Mouse (Mus musculus) megakaryocyte, adult 5-6 weeks (primary cell): ENCODE measurements at regions not wholly inside any gene's neighbourhood (a gene's known extent, or its start where the extent isn't known, plus 50 kb on each side); places are given as distances from the start of the nearest gene placed in this dataset.

Source experiments
- ATAC-seq: 2 replicates; pipeline ENCODE4 v1.8.0; 2016; ENCODE audit warnings: mild to moderate bottlenecking, inconsistent platforms; ENCODE audit not compliant: poor library complexity, severe bottlenecking

DNA sequence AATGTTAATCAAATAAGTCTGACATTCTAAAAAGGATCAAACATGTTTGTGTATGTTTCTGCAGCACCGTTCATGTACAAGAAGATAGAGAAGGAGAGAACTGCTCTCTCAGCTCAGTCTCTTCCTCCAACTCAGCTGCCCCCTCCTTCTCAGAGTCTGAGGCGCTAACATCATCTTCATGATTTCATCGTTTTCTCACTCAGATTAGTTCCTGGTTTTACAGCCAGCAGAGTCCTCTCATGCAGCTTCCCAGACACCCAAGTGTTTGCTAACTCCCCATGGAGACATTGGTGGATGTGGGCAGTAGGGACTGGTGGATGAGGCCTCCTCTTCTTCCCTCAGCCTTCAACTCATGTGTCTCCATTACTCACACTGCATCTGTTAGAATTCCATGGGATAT is 153.6 kb upstream of the Nrp1 start:
- no peak for ATAC-seq

GRCm38 (mm10) chr8:128207138-128207537 is 151.3 kb upstream of the Nrp1 start:
- no peak for ATAC-seq

DNA sequence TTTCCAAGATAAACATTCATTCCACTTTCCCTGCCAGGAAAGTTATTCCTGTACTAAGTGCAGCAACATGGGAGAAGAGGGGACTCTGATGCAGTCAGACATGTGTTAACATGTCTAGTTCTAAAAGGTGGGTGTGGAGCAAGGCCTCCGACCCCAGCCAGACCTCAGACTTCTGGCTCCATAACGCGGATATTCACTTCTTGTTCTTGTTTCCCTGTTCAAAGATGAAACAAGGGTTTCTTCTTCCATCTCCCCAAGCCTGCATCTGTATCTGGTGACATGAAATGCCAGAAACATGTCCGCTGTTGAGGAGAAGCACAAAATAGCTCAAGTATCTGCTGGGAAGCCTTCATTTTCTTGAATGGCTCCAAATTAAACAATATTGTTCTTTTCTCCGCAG is 147.6 kb upstream of the Nrp1 start:
- no peak for ATAC-seq

DNA sequence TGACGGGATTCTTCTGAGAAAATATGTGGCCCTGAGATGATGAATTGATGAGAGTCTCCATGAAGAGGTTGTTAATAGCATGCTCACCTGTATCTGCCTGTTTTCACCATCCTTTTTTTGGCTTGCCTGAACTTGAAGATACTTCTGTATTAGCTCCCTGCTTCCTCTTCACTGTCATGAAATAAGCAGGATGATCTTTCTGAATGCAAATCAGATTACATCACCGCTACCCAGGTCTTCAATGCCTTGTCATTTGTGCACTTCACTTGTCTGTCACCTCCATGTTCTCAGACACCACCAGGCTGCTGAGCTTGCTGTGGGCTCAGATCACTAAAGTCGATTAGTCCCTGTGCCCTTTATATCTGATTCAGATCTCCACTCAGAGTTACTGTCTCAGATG is 146.2 kb upstream of the Nrp1 start:
- peak; percentile 59 for ATAC-seq

- ATAC-seq, result no peak
These were observed 144.1 kb upstream of the Nrp1 start for GRCm38 (mm10) chr8:128214256-128214655.

DNA sequence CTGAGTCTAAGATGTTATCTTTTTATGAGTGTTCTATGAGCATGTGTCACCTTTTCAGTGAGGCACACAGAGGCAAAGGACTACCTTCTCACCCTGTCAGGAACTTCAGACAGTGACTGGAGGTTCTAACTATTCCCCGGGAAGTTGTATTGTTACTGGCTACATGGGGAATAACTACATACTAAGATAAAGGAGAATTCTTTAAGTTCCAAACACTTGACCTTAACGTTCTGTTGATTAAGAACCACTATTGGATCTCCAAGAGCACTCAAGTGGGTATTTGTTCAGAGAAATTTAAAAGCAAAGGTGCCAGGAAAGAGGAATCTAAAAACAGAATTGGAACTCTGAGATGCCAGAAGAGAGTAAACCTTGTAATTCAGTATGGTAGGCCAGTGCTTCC is 139.5 kb upstream of the Nrp1 start:
- ATAC-seq, result no peak

DNA sequence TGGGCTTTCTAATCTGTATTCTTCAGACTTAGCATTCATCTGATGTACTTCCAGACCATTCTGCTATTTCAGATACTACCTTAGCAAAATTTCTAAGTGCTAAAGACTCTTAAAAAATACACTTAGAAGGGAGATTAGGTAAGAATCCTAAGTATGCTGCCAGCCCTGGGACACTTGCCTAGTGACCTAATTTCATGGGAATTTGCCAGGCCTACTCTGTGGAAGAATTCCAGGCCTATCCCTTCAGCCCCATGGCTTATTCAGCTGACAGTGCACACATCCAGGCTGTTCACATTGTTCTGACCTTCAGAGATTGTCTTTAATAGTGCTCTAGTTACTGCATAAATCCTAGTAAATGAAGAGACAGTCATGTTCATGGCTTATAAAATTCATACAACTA is 138.9 kb upstream of the Nrp1 start:
- ATAC-seq, result no peak

- ATAC-seq, result peak; percentile 88
These were observed 135.3 kb upstream of the Nrp1 start for GRCm38 (mm10) chr8:128223092-128223491.

DNA sequence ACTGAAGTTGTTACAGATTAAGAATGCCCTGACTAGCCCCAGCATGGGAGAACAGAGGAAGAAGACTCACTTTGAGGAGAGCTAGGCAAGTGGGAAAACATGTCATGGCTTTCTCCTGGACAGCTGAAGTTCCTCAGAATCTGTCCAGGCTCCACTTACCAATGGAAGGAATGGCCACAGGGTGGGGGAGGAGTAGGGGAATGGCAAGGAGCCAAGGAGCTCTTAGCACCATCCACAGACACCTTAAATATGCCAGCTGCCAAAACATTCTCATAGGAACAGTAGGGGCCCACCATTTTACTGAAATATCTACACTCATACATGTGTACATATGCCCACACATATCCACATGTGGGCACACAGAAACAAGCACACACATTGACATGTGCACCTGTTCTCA is 134.9 kb upstream of the Nrp1 start:
- peak; percentile 17 for ATAC-seq

DNA sequence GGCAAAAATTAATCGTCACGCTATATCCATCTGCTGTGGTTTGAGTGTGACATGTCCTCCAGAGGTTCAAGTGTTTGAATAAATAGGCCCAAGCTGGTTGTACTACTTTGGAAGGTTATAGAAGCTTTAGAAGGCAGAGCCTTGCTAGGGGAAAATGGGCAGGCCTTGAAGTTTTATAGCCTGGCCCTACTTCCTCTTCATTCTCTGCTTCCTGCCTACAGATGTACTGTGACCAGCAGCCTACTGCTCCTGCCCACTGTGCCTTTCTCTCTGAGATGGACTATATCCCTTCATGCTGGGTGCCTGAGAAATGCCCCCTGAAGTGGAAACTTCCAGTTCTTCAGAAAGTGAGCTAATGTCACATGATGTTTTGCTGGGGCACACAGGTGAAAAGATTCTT is 133.3 kb upstream of the Nrp1 start:
- peak; percentile 58 for ATAC-seq

DNA sequence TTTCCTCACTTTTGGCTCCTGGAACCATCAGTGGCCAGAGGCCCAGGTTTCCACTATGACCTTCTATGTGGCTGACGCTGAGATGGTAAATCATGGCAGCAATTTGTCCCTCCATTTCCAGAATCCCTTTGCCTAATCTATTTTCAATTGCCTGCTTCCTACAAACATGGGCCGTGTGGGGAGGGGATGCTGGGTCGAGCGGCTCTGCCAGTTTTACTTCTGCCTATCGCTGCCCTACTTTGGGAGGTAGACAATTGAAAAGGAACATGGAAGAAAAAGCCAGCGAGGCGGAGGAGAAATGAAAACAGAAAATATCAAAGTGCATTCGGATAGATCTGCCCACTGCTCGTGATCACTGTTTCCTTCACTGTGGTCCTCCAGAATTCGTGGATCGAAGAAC is 123.3 kb upstream of the Nrp1 start:
- ATAC-seq, result peak; percentile 63

GRCm38 (mm10) chr8:128235527-128235926 is 122.9 kb upstream of the Nrp1 start:
- peak; percentile 99 for ATAC-seq

- no peak for ATAC-seq
These were observed 122.3 kb upstream of the Nrp1 start for GRCm38 (mm10) chr8:128236097-128236496.

DNA sequence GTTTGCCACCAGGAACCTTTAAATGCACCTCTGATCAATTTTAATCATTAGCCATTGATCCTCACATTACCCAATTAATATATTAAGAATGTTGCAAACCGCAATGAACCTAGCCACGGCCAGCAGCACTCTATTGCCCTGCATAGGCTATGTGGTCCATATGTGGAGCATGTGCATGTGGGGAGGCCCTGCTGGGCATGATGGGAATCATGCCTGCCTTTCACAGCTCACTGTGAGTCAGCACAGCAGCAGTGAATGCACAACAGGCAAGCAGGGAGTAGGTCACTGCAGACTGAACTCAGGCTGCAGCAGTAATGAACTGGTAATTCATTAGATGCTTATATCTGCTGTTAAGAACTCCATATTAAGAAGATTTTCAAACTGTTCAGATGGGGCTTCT is 119.5 kb upstream of the Nrp1 start:
- no peak for ATAC-seq

GRCm38 (mm10) chr8:128239783-128240182 is 118.6 kb upstream of the Nrp1 start:
- ATAC-seq, result no peak

DNA sequence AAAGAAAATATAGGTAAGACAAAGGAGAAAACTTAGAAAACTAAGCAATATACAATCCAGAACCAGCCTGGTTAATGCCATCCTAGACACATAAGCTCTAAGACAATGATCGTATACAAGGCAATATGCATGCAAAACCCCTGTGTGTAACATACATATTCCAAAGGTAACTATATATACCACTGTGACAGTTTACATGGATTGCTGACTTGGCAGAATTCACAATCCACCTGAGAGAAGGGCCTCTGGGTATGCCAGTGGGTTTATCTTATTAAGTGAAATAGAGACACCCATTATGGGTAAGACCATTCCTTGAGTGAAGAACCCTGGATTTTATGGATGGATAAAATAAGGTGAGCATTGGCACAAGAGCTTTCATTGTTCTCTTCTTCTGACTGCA is 117.2 kb upstream of the Nrp1 start:
- no peak for ATAC-seq

- ATAC-seq, result no peak
These were observed 115.7 kb upstream of the Nrp1 start for GRCm38 (mm10) chr8:128242465-128243251.

DNA sequence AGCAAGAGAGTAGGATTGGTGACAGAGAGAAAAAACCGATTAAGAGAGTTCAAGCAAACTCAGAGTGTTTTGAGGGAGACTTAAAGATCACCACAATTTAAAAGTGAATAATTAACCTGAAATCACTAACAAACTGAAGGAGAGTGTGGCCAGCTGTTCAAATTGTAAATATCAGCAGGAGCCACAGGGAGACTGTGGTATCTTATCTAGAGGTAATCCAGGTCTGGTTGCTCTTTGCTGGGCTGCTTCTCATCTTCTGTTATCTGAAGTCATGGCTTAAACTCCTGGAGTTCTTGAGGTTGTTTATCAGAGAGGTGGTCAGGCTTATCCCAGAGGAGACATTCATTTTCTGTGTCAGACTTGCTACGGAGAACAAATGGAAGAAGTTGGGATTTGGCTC is 106.7 kb upstream of the Nrp1 start:
- no peak for ATAC-seq

GRCm38 (mm10) chr8:128260836-128261235 is 97.6 kb upstream of the Nrp1 start:
- ATAC-seq, result no peak

DNA sequence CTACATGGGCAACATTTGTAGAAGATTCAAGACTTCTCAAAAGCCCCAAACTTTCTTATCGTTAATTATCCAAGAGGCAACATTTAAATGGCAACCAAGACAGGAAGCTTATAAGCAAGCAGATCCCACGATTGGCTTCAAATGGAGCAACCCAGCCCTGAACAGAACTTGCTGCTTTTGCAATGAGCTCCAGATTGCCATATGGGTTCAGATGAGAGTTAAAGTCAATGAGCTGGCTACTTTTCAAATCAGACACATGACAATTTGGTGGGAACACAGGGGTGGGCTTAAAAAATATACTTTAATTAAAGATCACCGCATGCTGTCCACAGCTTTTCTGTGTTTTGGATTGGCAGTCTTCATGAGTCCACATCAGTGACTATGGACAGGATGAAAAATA is 97.0 kb upstream of the Nrp1 start:
- ATAC-seq, result no peak

GRCm38 (mm10) chr8:128263251-128263947 is 95.0 kb upstream of the Nrp1 start:
- ATAC-seq, result no peak

DNA sequence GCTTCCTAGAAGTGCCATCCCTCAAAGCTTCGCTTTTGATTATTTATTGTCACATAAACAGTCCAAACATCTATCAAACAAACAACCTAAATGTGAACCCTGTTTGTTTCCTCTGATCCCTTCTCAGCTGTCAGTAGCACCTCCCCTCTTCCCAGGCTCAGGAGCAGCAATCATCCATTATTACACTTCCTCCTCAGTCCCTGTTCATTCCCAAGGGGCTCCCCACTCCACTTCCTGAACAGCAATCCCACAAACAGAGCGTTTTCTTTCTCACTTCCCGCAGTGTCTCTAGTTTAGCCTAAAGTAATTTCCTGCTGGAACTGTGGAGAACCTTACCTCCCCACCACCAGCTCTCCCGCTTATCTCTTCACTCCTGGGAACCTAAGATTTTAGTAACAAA is 91.1 kb upstream of the Nrp1 start:
- ATAC-seq, result no peak

DNA sequence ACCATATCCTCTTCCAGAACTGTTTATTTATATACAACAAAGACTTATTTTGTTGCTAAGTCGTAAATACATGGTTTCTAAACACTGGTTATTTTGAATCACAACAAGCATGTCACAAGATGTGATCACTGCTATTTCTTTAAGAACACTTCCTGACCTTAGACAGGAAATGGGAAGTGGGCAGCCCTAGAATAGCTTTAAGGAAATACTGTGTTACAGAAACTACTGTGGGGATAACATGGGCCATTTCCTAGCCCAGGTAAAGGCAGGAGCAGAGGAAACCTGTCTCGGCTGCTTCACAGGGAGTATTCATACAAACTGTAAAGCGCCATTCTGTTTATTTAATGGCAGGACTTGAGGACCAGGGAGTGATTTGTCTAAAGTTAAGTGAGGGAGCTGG is 90.4 kb upstream of the Nrp1 start:
- peak; percentile 63 for ATAC-seq
